Mouse (Mus musculus) bone marrow macrophage, adult 2 months (primary cell): Measurements from ENCODE around the gene St8sia1. TPM values are rescaled to one million over a fixed set of nuclear protein-coding genes. Genes with fewer than 3 reads are reported as not detected.

Experiments
- H3K27ac ChIP-seq: 2 replicates; pipeline ENCODE4 v1.5.1; 2012; ENCODE audit warnings: low read depth, low read length; ENCODE audit not compliant: insufficient read depth
- H3K4me1 ChIP-seq: 2 replicates; pipeline ENCODE4 v1.6.1; 2012; ENCODE audit warnings: low read length; ENCODE audit not compliant: control insufficient read depth, insufficient read depth
- H3K4me3 ChIP-seq: 2 replicates; pipeline ENCODE4 v1.5.1; 2012; ENCODE audit warnings: mild to moderate bottlenecking, low read length, moderate library complexity; ENCODE audit not compliant: insufficient read depth
- CTCF ChIP-seq: IDR thresholded peaks from 2 replicates; pipeline ENCODE4 v1.5.1; 2012; ENCODE audit warnings: low read depth, mild to moderate bottlenecking, low read length, moderate library complexity
- POLR2A ChIP-seq: IDR thresholded peaks from 2 replicates; pipeline ENCODE4 v1.6.1; 2012; ENCODE audit warnings: mild to moderate bottlenecking, low read depth, low read length, borderline replicate concordance
- polyA plus RNA-seq: library from polyadenylated mRNA; stranded (reverse); fragments of >200 nt; gene quantifications from 2 replicates; pipeline ENCODE4 v1.2.4, GENCODE M21; 2012; ENCODE audit not compliant: missing spikeins, insufficient read depth, insufficient read length

St8sia1 gene
- polyA plus RNA-seq, 1 experiment: not detected

DNA sequence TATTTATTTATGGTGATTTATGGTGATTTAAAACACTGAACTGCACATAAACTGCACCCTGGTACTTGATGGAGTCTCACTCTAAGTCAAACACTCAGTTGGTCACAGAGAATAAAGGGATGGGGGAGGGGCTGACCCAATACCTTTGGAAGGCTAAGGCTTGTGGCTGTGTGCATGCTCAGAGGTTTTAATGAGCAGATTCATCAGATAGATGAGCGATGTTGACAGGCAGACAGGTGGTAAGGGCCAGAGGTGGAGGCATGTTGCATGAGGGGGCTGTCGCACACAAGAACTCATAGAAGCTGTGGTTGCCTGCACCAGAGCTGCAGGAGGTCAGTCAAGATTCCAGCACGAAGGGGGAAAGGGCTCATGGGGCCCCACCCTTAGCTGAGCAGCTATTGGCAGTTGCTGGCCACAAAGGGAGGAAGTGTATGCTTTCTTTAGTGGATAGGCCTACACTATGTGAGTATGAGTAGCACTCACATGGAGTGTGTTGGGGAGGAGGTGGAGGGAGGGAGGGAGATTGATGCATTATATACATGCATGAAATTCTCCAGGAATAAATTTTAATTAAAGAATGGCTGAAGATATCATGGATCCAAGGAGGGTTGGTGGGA lies 107.9 kb downstream of the St8sia1 start:
- H3K4me3 ChIP-seq: no peak overlapping the region
- no peaks in the 10 kb centered on the region for H3K4me1 ChIP-seq
- no peak for TF ChIP-seq CTCF
- TF ChIP-seq POLR2A: no peak
- no peak overlapping the region for H3K27ac ChIP-seq

DNA sequence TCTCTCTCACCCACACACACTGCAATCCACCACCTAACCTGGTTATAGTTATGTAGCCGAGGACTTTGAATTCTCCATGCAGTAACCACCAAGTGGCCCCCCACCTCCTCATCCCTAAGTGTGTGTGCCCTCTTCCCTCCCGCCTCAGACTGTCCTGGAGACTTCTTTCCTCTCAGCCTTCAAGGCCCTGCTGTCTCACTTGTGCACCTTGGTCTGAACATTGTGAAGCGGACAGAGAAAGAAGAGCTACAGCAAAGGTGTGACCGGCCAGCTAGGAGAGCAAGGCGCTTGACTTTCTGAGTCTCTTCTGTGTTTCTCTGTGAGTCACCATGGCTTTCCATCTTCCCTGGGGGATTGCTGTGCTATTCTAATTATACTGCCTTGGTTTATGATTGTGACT lies 108.5 kb downstream of the St8sia1 start:
- Histone ChIP-seq H3K27ac (no peak overlapping the region), H3K4me1 (no peaks in the 10 kb centered on the region), H3K4me3 (no peak overlapping the region)
- TF ChIP-seq POLR2A (no peak), CTCF (no peak)

DNA sequence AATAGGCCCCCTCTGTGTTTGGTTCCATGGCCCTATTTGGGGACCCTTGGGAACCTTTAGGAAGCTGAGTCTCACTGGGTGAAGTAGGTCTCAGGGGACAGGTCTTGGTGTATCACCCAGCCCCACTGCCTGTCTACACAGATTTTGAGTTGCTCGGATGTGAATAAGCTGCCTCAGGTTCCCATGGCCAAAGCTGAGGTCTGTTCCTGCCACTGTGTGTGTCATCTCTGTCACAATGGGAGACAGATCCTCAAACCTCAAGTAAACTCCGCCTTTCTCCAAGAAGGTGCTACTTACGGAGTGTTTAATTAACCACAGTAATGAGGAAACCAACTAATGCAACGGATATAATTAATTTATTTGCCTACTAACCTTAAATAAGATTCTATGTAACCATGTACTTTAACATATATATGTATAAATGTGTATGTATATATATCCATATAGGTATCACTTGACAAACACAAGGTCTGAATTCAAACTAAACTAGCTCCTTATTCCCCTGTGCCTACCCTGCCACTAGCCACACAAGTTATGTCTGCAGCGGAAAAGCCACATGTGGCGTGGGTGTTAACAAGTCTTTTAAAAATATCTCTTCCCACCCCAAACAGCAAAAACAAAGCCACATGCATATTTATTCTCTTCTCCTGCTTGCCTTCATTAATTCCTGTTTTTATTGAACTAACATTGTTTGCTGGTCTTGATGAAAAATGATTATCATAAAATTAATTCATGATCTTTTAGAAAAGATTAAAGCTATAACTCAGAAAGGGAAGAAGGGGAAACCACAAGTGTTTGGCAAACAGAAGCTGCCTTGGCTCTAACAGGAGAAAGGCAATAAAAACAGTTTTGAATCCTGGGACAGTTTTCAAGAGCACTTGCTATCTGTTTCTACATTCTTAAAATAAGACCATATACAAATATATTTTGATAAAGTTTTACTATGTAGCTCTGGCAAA lies 111.6 kb downstream of the St8sia1 start:
- H3K4me3 ChIP-seq: no peak overlapping the region
- TF ChIP-seq CTCF: no peak
- no peak for TF ChIP-seq POLR2A
- no peaks in the 10 kb centered on the region for H3K4me1 ChIP-seq
- H3K27ac ChIP-seq: no peak overlapping the region

DNA sequence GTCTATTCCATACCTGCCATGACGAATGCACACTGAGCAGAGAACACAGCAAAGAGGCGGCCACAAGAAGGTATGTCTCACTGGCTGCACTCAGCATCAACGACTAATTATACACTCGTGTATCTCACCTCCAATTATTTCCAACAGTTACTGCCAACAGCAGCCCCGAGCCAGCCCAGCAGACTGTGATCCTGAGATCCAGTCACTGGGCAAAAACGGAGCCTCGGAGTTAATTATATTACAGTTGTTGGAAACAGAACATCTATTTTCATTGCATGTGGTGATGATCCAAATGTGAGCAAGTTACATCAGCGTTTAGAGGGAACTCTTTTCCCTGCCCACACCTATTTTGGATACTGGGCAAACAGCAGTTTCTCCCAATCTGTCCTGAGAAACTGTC lies 113.8 kb downstream of the St8sia1 start:
- no peak for TF ChIP-seq CTCF
- TF ChIP-seq POLR2A: no peak
- H3K4me3 ChIP-seq: no peak overlapping the region
- no peaks in the 10 kb centered on the region for H3K4me1 ChIP-seq
- no peak overlapping the region for H3K27ac ChIP-seq

DNA sequence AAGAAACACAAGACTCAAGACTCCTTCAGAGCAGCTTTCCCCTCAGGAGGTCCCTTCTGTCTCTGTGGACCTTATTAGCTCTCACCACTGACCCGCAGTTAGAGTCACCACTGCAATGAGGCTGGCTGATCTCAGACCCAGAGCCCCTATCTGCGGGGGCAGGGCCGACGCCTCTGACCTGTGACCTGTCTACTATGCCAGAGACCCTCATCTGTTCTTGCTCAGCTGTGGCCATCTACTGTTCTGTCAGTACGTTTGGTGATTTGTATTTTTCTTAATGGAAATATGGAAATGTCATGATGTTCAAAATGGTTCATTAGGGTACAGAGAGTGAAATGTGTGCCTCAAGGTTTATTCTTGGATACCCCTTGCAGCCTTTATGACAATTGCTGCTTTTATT lies 114.9 kb downstream of the St8sia1 start:
- H3K27ac ChIP-seq: no peak overlapping the region
- TF ChIP-seq CTCF (no peak), POLR2A (no peak)
- H3K4me1 ChIP-seq: no peaks in the 10 kb centered on the region
- H3K4me3 ChIP-seq: no peak overlapping the region

DNA sequence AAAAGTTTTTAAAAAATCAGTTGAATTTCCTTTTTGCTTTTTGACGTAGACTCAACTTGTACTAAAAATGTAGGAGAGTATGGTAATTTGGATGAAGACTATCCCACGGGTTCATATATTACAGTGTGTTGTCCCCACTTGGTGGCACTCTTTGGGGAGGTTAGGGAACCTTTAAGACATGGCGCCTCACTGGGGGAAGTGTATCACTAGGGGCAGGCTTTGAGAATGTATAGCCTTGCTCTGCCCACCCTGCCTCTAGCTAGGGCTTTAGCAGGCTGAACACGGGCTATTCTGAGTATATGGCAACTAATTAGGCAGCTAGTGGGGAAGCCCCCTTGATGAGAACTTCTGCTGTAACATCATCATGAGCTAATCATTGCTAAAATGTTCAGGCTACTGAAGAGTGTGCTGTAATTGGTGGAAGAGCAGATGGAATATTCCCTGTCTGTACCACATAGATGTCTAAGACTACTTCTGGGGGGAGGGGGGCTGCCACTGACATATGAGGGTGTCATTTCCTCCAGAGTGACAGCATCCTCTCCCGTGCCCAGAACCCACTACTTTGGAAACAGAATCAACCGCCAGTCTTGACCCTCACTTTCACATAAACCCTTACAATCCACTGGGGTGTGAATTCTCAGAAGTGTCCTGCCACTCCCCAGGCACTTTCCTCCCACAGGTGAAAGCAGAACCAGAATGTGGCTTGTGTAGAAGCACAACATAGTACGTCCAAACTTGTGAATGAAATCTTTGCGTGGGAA lies 116.2 kb downstream of the St8sia1 start:
- Histone ChIP-seq H3K4me3 (no peak overlapping the region), H3K4me1 (no peaks in the 10 kb centered on the region), H3K27ac (no peak overlapping the region)
- TF ChIP-seq POLR2A: no peak
- no peak for TF ChIP-seq CTCF

DNA sequence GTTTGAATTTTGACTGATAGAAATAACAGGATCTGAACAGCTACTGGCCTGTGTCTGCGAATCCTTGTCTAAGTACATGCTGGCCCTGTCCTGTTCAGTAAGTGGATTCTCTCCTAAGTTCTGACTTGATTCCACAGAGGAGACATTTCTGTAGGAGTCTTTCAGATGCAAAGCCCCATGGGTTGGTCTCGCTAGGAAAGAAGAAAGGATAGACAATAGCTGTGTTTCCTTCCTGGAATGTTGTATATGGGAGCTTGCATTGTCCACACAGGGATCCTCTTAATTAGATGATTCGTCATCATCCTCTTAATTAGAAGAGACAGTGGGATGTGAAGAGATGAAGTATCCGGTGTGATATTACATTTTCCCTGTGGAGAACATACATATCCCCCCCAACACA lies 117.4 kb downstream of the St8sia1 start:
- no peak overlapping the region for H3K4me3 ChIP-seq
- TF ChIP-seq POLR2A (no peak), CTCF (no peak)

DNA sequence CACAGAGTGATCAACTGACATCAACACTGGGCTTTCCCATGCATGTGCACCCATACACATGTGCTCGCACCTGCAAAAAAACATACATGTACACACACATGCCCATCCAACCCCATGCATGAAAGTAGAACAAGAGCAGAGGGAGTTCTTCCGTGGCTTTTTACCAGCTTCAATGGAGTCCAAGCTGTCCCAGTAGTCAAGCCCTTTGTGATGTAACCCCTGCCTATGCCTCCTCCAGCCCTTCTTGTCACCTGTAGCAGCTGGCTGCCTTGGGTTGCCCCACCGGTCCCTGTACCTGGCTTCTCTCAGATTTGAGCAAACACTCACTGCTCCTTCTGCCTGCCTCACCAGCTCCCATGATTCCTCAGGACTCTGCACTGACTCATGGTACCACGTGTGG lies 119.2 kb downstream of the St8sia1 start:
- Histone ChIP-seq H3K4me3 (no peak overlapping the region), H3K4me1 (no peaks in the 10 kb centered on the region), H3K27ac (no peak overlapping the region)
- TF ChIP-seq POLR2A (no peak), CTCF (no peak)

More for the DNA sequence above, 117.4 kb downstream of the St8sia1 start:
- H3K4me1 ChIP-seq: no peaks in the 10 kb centered on the region
- H3K27ac ChIP-seq: no peak overlapping the region

DNA sequence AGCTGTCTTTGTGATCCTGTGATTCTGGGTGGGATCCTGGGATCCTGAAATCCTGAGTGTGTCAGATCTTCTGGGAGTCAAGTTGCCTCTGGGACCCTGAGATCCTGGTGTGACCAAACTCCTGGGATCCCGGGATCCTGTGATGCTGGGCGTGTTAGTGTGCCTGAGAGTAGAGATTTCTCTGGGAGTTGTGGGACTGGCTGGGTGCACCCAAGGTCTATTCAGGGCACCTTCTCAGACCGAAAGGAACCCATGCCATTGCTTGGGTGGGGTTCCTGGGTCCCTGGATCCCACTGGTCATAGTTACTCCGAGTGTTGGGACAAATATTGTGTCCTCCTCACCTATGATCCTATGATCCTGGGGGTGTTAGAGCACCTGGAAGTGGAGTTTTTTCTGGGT lies 120.2 kb downstream of the St8sia1 start:
- no peak overlapping the region for H3K4me3 ChIP-seq
- TF ChIP-seq CTCF: no peak
- TF ChIP-seq POLR2A: no peak
- H3K4me1 ChIP-seq: no peaks in the 10 kb centered on the region
- no peak overlapping the region for H3K27ac ChIP-seq
